Mouse (Mus musculus) olfactory bulb, adult 2 months (tissue): Measurements from ENCODE around the gene Tspyl4. TPM values are rescaled to one million over a fixed set of nuclear protein-coding genes. Genes with fewer than 3 reads are reported as not detected.
"Not testable (repeated sequence)": the region's sequence is repeated elsewhere in the genome, so short reads cannot be mapped to it uniquely, and the experiment has no call there.

Source experiments
- H3K27ac ChIP-seq: fragments of 200-500 bp; 2 replicates; pipeline ENCODE4 v1.5.1; 2012; ENCODE audit warnings: low read depth, low read length; ENCODE audit not compliant: insufficient read depth
- H3K4me1 ChIP-seq: fragments of 200-500 bp; 2 replicates; pipeline ENCODE4 v1.6.1; 2012; ENCODE audit warnings: low read length; ENCODE audit not compliant: control insufficient read depth, insufficient read depth
- H3K4me3 ChIP-seq: fragments of 200-500 bp; 2 replicates; pipeline ENCODE4 v1.5.1; 2012; ENCODE audit warnings: mild to moderate bottlenecking, low read depth, low read length, moderate library complexity; ENCODE audit not compliant: insufficient read depth
- CTCF ChIP-seq: fragments of 200-500 bp; IDR thresholded peaks from 2 replicates; pipeline ENCODE4 v1.5.1; 2012; ENCODE audit warnings: low read depth, mild to moderate bottlenecking, low read length, moderate library complexity; ENCODE audit not compliant: insufficient read depth
- POLR2A ChIP-seq: fragments of 200-500 bp; IDR thresholded peaks from 2 replicates; pipeline ENCODE4 v1.6.1; 2012; ENCODE audit warnings: mild to moderate bottlenecking, low read depth, low read length, moderate library complexity; ENCODE audit not compliant: insufficient read depth
- WGBS: fragments of 180-500 bp; shearing (Covaris S2); methylation state at CpG from one replicate; pipeline ENCODE4 v1.1.7; 2018; 5-methylcytosine and 5-hydroxymethylcytosine counted together
- polyA plus RNA-seq: library from polyadenylated mRNA; stranded (reverse); fragments of >200 nt; gene quantifications from 2 replicates; pipeline ENCODE4 v1.2.4, GENCODE M21; 2012; ENCODE audit warnings: low replicate concordance; ENCODE audit not compliant: missing spikeins, insufficient read depth, insufficient read length

Gene Tspyl4
- polyA plus RNA-seq: 276 TPM in 1 of 2 replicates, not detected in the other

DNA sequence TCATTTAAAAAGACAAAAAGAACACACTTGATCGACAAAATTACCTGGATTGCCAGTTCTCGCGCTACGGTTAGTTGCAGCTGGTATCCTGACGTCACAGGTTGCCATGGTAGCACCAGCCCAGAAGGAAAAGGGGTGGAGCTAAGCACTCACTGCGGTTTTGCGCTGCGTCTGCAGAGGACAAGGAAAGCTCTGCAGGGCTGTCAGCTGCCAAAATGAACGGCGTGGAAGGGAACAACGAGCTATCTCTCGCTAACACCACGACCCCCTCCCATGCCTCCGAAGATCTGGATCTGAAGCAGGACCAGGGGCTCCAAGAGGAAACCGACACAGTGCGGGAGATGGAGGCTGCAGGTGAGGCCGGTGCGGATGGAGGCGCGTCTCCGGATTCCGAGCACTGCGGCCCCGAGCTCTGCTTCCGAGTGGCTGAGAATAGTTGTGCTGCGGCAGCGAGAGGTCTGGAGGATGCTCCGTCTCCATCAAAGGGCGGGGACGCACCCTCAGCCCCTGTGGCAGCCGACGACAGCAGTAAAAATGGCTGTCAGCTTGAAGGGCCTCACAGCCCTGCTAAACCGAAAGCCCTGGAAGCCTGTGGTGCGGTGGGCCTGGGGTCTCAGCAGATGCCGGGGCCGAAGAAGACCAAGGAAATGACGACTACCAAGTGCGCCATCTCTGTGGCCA, at the start of gene Tspyl4:
Tspyl4 (plus strand) TSS at position 144 of the 681 bp plus-strand sequence.
- Histone ChIP-seq H3K27ac (peak within 1 kb of the TSS; percentile 91), H3K4me3 (peak within 1 kb of the TSS; percentile 72), H3K4me1 (no peaks in the 10 kb centered on the region)
- TF ChIP-seq CTCF (no peak), POLR2A (peak; percentile 95)
- WGBS: under 1% methylated on average over 38 of the region's 38 CpGs

DNA sequence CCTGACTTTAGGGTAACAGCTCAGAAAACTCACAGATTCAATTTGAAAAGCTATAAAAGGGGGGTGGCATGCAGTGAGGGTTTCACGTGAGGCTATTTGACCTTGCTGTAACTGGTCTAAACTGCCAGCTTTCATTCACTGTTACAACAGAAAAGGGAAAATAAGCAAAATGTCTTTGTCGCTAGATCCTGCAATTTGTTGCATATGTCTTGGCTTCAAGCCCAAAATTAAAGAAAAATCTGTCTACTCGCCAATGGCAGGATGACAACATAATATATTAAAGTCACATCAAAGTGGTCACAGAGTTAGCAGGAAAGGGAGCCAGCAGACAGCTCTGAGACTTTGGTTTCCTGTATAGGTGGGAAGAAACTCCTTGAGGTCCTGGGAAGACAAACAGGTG, 49.5 kb upstream of the Tspyl4 start:
- no peak for TF ChIP-seq POLR2A
- no peak for TF ChIP-seq CTCF
- H3K4me1 ChIP-seq: no peaks in the 10 kb centered on the region
- no peak overlapping the region for H3K27ac ChIP-seq
- H3K4me3 ChIP-seq: no peak overlapping the region
- 53% methylated on average over 3 of the region's 3 CpGs for whole genome bisulfite sequencing

DNA sequence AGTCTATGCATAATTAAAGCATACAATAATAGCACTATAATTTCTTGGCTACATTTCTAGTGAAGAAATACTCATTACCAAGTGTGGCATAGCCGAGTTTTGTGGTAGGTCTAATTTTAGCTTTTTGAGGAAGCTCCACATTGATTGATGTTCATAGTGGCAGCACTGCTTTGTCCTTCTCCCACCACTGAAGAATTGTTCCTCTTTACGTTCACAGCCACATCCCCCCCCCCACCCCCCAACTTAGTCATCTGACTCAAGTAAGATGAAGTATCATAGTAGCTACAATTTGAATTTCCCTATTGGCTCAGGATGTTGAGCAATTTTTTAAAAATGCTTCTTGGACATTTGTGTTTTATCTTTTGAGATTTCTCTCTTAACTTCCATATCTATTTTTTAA, 47.6 kb upstream of the Tspyl4 start:
- TF ChIP-seq CTCF: no peak
- no peak for TF ChIP-seq POLR2A
- WGBS: 60% methylated on average over 2 of the region's 2 CpGs
- Histone ChIP-seq H3K27ac (no peak overlapping the region), H3K4me3 (no peak overlapping the region), H3K4me1 (no peaks in the 10 kb centered on the region)

DNA sequence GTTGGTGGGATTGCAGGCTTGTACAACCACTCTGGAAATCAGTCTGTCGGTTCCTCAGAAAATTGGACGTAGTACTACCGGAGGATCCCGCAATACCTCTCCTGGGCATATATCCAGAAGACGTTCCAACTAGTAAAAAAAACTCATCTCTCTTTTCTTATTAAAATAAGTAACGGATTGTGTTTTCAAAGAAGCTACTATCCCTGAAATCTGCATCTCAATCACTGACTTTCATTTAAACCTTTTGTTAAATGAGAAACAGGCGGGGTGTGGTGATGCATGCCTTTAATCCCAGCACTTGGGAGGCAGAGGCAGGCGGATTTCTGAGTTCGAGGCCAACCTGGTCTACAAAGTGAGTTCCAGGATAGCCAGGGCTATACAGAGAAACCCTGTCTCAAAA, 44.4 kb upstream of the Tspyl4 start:
- not testable (repeated sequence) for H3K4me3 ChIP-seq, H3K27ac ChIP-seq, H3K4me1 ChIP-seq
- 87% methylated on average over 9 of the region's 9 CpGs for WGBS

DNA sequence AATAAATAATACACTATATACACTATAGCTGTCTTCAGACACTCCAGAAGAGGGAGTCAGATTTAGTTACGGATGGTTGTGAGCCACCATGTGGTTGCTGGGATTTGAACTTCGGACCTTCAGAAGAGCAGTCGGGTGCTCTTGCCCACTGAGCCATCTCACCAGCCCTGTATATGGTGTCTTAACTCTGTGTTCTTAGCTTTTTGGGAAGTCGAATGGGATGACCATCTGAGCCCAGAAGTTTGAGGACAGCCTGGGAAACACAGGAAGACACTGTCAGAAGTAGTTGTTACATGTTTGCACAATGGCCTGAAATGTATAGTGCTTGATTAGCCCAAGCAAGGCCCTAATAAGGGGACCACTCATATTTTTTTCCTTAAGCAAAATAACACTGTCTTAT, 32.1 kb upstream of the Tspyl4 start:
- H3K4me1 ChIP-seq: no peaks in the 10 kb centered on the region
- H3K27ac ChIP-seq: no peak overlapping the region
- H3K4me3 ChIP-seq: no peak overlapping the region
- TF ChIP-seq CTCF (no peak), POLR2A (no peak)
- 90% methylated on average over 4 of the region's 4 CpGs for WGBS

DNA sequence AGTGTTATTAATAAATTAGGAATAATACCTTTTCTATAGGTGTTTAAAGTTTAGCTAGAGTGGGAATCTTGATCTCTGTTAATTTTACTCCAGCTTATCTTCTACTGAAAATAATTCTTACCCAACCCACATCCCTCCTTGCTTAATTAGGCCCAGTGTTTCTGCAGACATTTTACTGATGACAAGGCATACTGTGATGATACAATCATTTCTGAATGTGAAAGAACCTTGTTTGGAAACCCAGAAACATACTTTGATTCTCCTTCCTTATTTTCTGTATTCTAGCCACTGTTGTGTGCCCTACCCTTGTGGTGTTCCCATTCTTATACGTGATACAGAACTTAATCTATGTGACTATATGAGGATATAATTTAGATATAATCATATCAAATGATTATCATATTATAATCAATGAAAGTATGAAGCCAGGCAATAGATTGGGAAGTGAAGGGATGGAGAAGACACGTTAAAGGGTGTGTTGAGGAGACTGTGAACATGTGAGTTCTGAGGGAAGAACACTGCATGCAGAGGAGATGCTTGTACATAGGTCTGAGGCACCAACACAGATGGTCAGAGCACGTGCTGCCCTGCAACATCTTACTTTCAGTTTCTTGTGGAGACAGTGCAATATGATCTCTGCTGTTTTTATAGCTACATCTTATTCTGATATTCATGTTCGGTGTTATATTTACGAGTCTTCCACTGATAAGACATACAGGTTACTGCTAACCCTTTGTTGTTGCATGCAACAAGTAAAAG, 29.8 kb upstream of the Tspyl4 start:
- no peak overlapping the region for H3K27ac ChIP-seq
- H3K4me1 ChIP-seq: no peaks in the 10 kb centered on the region
- no peak overlapping the region for H3K4me3 ChIP-seq
- WGBS: 79% methylated on average over 5 of the region's 5 CpGs
- TF ChIP-seq POLR2A: no peak
- TF ChIP-seq CTCF: no peak

DNA sequence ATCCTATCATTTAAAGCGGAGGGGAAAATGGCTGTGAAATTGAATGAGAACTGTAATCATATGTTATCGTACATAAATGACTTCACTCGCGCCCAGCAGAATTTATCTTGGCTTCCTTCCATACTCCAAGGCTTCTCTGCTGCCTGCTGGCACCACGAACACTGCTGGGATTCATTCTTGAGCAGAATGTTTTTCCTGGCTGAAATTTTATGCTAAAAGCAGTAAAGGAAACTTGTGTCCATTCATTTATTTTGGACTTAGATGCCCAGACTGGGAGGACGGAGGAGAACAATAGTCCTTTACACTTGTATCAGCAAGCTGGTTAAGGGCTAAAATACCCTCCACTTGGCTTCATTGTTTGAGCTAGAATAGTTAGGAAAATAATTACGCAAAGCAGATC, 25.6 kb upstream of the Tspyl4 start:
- H3K4me1 ChIP-seq: no peaks in the 10 kb centered on the region
- no peak overlapping the region for H3K27ac ChIP-seq
- 22% methylated on average over 7 of the region's 7 CpGs for WGBS
- TF ChIP-seq CTCF: no peak
- TF ChIP-seq POLR2A: no peak
- no peak overlapping the region for H3K4me3 ChIP-seq

DNA sequence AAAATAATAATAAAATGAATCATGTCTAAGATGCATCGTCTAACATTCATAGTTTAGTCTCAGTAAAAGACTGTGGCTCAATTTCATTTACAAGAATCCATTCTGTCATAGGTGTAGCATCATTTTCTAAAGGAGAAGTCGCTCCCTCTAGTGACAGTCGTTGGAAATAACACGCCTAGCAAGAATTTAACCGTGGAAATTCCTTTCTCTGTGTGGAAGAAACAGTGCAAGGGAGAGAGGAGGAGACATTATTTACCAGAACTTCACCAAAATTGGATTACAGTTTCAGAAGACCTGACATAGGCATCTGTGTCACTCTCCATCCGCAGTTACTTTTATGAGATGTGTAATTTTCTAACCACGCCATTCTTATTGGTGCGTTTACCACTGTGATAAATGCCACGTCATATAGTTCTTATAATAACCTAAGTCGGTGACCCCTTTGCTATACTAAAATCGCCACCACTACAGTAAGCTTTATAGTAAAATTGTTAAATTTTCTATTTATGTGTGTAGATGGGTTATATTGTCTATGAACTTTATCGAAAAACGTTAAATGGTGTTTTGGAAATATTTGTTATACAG, 16.6 kb upstream of the Tspyl4 start:
- no peak for TF ChIP-seq CTCF
- no peak for TF ChIP-seq POLR2A
- WGBS: 13% methylated on average over 13 of the region's 13 CpGs
- H3K4me3 ChIP-seq: no peak overlapping the region
- H3K27ac ChIP-seq: no peak overlapping the region
- peaks cover 2% of the 10 kb centered on the region; the same call in 1 of the 2 replicates for H3K4me1 ChIP-seq
